Comparison of ENCODE assay signal across 8 mouse cellular contexts in the genomic region with DNA sequence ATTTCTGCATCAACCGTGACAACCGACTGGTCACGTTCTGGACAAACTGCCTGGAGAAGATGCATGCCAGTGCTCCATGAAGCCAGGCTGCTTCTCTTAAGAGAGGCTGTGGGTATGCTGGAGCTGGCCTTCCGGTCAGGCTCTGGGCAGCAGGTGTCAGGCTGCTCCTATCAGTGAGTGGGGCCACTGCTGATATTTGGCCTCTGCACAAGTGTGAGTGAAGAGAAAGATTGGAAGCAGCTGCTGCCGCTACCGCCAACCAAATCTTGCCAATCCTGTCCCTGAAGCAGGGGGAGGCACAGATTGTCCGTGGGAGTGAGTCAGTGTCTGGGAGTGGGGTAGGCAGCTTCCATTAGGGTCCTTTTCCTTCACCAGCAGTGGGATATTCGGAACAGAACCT. TPM values are rescaled to one million over a fixed set of nuclear protein-coding genes. Genes with fewer than 3 reads are reported as not detected.
A peak's percentile ranks its signal among the peaks of the same experiment; 100 is the strongest.
DNase-seq lines count a peak whose midpoint lies in the region.

No protein-coding gene starts in this region.

- DNase-seq in layer of hippocampus, adult 11-12 months (ENCODE audit: low spot score) = peak; percentile 88
- DNase-seq in layer of hippocampus, adult 9-10 months (ENCODE audit: low spot score) = no peak
- peak; percentile 81 for DNase-seq in cerebellum, adult 11-12 months
- peak; percentile 42 for DNase-seq in gastrocnemius, postnatal 25 days
- DNase-seq in layer of hippocampus, adult 8-10 months (ENCODE audit: low spot score in 2 of 2) = peak; percentile 90
- peak; percentile 64 to 79 for DNase-seq in right cerebral cortex, postnatal 36 days (ENCODE audit: low spot score in 2 of 2)
- no peak for DNase-seq in urinary bladder, postnatal 10 days (ENCODE audit: low spot score)
- DNase-seq in thymus, postnatal 4 days = no peak

RNA-seq across cellular contexts. Expression of a gene that starts 27.5 kb away (rescaled TPM):
- 10 to 100 TPM; 54.0 to 54.3 TPM for total RNA-seq in gastrocnemius, postnatal 25 days (2021)
- total RNA-seq in layer of hippocampus, adult 8-10 months (2022) = 1,000 to 10,000 TPM in 3 of 4 experiments, 100 to 1,000 TPM in 1; 959 to 1,113 (median 1,048) TPM

Comparison
In these comparisons a context has a peak if more than half of its experiments do, and no peak if none do; other contexts are left out.
1. DNase-seq: peak in layer of hippocampus, adult 11-12 months (single experiment), cerebellum, adult 11-12 months (single experiment), gastrocnemius, postnatal 25 days (single experiment), layer of hippocampus, adult 8-10 months (2 of 2) and right cerebral cortex, postnatal 36 days (2 of 2); none in layer of hippocampus, adult 9-10 months (single experiment), urinary bladder, postnatal 10 days (single experiment) and thymus, postnatal 4 days (single experiment).
2. RNA of a gene that starts 27.5 kb away (total RNA-seq): 959 to 1,113 TPM in layer of hippocampus, adult 8-10 months; 54.0 to 54.3 TPM in gastrocnemius, postnatal 25 days; every median in the first group is over 10 times any median in the second.